Mouse (Mus musculus): ENCODE measurements around the gene Shbg.
"Not testable (repeated sequence)": the region's sequence is repeated elsewhere in the genome, so short reads cannot be mapped to it uniquely, and the experiment has no call there.

Shbg gene

DNA sequence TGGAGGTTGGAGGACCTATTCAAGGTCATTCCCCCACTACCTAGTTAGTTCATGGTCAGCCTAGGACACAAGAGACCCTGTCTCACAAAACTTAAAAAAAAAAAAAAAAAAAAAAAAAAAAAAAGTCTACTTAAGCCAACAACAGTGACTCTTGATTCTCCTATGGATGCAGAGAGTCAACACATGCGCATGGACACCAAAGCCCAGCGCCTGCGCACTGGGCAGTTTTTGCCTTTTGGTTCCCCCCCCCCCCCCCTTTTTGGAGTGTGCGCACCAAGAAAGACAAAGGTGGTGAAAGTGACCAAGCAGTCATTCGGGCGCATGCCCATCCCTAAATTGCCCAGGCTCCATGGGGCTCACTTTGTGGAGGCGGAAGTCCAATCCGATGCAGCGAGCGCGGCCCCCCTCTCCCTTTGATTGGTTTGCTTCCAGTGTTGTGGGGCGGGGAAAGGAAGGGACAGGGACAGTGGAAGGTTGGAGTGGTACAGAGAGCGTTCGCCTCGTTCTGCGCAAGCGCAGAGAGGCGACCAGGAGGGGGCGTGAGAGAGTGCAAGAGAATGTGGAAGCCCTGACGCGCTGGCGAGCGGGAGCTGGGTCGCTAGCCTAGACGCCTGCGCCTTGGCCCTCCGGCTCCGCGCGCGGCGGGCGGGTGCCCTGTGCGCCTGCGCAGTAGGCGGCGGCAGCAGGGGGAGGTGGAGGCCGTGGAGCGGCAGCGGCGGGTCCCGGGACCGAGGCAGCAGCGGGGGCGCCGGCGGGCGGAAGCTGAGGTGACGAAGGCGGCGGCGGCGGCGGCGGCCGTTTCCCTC, 14.8 kb upstream of the Shbg start, which contains the start of gene Fxr2:
Gene Fxr2 (plus strand): TSS at position 707 of the 806 bp plus-strand sequence.
- peak; percentile 100 for DNase-seq (ENCODE audit: low spot score)

DNA sequence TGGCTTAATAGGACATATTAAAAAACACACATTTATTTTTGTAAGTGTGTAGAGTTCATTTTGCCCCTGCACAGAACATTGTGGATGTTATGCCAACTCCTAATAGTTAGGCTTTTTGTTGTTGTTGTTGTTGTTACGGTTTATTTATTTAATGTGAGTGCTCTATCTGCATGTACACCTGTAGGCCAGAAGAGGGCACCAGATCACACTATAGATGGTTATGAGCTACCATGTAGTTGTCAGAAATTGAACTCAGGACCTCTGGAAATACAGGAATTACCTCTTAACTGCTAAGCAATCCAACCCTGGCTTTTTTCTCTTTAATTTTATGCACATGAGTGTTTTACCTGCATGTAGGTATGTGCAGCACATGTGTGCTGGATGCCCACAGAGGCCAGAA, 12.1 kb upstream of the Shbg start:
- DNase-seq (ENCODE audit: low spot score), result peak; percentile 59

DNA sequence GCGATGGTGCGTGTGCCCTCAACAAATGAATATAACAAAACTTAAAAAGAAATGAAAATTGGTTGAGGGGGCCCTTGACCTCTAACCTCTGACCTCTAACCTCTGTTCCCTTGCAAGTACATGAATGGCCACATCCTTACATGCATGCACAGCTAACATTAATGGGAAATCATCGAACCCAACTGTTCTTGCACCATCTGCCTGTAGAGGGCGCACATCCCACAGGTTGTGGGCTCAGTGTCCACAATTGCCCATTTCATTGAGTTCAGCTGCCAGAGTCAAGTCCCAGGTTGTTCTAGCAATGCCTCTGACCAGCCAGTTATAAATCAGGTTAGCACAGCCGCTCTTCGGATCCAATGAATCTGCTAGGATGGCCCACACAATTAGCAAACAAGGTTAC, 10.6 kb upstream of the Shbg start:
- peak; percentile 86 for DNase-seq (ENCODE audit: low spot score)

DNA sequence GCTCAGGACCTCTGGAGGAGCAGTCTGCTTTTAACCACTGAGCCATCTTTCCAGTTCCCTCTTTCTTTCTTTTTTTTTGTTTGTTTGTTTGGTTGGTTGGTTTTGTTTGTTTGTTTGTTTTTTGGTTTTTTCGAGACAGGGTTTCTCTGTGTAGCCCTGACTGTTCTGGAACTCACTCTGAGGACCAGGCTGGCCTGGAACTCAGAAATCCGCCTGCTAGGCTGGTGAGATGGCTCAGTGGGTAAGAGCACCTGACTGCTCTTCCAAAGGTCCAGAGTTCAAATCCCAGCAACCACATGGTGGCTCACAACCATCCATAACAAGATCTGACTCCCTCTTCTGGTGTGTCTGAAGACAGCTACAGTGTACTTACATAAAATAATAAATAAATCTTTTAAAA, 6.6 kb upstream of the Shbg start:
- DNase-seq (ENCODE audit: low spot score), result not testable (repeated sequence)

DNA sequence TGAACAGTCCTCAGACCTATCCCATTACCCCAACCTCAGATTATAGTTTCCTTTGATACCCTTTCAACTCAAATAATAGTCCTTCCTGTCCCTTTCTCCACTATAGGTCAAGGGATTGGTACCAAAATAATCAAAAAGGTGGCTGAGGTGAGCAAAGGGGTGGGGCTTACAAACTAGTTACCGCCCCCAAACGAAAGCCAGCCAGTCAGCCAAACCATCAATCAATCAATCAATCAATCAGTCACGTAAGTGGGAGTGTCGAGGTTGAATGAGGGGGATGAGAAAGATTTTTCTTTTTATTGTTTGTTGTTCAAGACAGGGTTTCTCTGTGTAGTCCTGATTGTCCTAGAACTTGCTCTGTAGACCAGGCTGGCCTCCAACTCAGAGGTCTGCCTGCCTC, 5.3 kb upstream of the Shbg start:
- DNase-seq (ENCODE audit: low spot score), result no peak

DNA sequence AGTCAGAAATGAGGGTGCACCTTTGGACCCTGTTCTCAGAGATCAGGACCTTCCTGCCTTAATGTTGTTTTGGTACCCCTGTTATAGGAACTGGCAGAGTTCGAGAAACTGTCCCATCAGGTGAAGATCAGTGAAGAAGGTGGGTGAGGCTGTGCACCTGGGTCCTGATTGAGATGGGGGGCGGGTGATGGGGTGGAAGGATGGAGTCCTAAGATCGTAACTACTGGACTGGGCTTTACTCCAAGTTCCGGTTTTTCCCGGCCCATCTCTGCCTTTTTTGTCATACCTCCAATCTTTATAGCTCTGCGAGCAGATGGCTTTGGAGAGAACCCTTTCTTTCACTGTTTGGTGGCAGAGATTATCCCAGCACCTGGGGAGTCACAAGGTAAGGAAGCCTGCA, 4.7 kb upstream of the Shbg start:
- no peak for DNase-seq (ENCODE audit: low spot score)

DNA sequence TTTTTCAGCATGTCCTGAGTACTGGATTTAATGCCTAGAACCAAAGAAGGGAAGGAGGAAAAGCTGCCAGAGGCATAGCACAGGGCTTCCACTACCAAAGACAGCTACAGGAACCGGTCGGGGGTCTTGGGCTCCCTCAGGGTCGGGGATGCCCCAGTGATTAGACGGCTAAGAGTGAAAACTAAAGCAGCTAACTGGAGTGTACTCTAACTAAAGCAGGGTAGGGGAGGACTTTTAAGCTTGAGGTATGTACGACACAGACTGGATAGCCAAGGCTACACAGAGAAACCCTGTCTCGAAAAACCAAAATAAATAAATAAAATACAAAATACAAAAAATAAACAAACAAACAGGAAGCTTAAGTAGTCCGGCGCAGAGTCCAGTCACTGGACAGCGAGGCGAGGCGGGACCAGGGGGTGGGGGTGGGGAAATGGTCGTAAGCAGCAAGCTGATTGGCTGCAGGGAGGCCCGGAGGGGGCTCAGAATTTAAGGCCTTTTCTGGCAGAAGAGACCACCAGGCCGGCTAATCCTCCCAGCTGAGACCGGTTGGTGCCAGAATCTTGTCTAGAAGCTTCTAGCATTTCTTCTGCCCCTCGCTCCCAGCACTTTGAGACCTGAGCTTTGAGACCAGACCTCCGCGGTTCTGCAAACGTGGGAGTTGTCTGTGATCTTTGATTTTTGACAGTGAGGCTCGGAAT, 4.0 kb upstream of the Shbg start, which contains the start of gene Sat2:
Gene Sat2 (plus strand): TSS at position 454 of the 698 bp plus-strand sequence.
- no peak for DNase-seq (ENCODE audit: low spot score)

DNA sequence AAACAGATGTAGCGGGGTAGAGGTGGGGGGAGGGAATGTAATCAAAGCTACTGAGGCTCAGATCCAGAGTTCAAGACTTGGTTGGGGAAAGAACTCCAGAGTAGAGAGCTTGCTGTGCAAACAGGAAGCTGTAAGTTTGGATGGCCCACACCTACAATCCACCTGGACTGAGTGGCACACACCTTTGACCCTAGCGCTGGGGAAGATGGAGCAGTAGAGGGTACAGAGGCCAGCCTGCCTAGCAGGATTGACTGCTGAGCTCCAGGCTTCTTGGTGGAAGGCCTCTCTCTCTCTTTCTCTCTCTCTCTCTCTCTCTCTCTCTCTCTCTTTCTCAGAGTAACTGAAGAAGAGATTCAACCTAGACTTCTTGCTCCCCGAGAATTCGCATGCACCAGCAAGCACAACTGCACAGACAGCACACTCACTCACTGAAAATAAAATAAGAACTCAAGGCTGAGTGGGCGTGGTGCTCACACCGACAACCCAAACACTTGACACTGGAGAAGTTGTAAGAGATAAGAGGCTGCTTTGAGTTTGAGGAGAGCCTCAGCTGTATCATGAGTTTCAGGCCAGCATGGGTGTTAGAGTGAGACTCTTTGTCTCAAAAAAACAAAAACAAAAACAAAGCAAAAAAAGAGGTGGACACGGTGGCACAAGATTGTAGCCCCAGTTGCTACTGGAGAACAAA, 2.8 kb upstream of the Shbg start:
- no peak for DNase-seq (ENCODE audit: low spot score)

DNA sequence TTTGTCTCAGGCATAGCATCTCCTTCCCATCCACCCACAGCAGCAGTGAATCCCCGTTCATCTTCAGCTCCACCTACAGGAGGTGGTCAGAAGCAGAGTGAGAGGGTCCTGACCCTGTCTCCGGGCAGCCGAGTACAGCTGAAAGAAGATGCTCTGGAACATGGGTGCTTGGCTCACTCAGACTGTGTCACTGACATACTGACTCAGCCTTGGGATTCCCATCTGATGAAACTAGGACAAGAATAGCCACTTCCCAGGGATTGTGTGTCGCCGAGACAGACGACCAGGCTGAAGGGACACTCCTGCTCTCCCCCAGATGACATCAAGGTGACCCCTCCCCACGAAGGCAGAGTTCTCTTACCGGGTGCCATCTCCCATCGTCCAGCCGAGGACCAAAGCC, 924 bp downstream of the Shbg start:
- no peak for DNase-seq (ENCODE audit: low spot score)

DNA sequence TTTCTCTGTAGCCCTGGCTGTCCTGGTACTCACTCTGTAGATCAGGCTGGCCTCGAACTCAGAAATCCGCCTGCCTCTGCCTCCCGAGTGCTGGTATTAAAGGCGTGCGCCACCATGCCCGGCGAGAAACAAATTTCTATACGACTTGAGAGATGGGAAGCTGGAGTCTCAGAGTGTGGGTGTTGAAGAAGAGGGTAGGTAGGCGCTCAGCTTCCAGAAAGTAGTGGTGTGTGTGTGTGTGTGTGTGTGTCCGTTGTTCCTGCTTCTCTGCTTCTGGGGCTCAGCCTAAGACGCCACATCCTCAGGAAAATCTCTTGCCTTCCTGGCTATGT, 3.5 kb downstream of the Shbg start:
- DNase-seq (ENCODE audit: low spot score), result not testable (repeated sequence)

DNA sequence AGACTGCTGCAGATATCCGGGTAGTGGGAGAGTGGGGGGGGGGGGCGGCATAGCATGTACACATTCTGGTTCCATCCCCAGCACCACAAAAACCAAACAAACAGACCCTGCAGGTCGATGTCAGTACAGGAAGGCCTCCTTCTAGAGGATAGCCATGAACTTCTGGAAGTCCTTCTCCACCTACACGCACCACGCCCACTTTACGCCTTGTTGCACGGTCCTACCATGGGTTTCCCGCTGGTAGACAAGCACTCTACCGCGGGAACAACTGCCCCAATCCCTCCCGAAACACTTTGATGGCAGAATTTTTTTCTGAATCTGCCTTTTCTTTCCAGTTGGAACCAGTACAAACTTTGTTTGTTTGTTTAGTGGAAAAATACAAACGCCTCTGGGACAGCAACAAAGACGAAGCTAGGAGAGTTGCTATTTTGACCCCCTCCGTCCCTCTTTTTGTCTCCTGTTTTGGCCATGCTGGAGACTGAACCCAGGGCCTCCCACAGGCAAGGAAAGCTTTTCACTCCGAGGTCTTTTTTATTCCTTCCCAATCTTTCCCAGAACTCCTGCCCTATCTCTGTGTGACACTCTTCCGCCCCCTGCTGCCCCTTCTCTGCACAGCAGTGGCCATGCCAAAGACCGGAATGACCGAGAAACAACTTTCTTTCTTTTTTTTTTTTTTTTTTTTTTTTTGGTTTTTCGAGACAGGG, 4.0 kb downstream of the Shbg start:
- no peak for DNase-seq (ENCODE audit: low spot score)

DNA sequence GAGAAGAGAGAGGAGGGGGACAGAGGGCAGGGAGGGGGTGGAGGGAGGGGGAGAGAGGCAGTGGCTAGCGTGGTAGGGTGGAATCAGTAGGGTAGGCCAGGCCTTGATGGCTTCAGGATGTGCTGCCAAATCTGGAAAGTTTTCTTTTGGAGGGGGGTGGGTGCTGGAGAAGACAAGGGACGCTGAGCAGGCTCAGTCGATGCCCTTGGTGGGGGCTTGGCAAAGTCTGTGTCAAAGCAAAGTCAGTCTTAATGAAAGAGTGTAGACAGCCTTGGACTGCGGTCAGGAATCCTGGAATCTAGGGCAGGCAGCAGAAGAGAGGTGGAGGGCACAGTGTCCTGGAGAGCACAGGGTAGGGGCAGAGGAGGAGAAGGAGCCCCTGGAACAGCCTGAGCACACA, 6.8 kb downstream of the Shbg start:
- DNase-seq (ENCODE audit: low spot score), result no peak

DNA sequence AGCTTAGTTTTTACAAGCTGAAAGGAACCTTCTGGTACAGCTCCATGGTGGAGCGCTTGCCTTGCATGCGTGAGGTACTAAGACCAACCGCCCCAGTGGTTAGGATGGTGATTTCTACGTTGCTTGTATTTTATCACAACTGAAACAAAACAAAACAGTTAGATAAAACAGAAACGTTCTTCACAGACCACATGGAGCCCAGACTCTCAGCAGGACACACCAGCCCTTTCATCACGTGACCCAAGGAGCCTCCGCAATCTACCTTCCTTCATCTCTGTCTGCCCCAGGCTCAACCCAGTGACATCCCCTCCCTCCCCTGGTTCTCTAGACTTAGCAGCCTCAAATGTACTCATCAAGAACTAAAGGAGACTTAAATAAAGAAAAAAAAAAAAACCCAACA, 8.3 kb downstream of the Shbg start:
- no peak for DNase-seq (ENCODE audit: low spot score)

DNA sequence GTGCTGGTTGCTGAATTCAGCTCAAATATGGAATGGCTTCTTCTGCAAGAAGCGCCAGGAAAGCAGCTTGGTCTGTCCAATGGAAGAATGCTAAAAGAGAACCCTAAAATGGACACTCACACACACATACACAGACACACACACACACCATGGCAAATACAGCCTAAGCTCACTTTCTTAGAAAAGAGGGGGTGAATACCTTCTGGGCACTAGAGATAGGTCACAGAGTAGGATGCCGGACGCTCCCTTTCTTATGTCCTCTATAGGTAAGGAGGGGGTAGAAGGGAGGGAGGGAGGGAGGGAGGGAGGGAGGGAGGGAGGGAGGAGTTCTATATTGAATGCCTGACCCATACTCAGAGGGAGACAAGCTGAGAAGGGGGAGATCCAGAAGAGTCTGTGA, 9.2 kb downstream of the Shbg start:
- DNase-seq (ENCODE audit: low spot score), result no peak

DNA sequence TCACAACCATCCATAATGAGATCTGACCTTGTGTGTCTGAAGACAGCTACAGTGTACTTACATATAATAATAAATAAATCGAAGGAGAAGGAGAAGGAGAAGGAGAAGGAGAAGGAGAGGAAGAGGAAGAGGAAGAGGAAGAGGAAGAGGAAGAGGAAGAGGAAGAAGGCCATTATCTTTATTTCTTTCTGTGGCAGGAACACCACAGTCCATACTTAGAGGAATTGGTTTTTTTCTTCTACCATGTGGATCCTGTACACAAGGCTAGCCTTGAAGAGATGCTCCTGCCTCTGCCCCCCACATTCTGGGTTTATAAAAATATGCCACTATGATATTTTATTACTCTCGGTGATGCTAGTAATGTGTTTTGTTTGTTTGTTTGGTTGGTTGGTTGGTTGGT, 10.9 kb downstream of the Shbg start:
- no peak for DNase-seq (ENCODE audit: low spot score)

DNA sequence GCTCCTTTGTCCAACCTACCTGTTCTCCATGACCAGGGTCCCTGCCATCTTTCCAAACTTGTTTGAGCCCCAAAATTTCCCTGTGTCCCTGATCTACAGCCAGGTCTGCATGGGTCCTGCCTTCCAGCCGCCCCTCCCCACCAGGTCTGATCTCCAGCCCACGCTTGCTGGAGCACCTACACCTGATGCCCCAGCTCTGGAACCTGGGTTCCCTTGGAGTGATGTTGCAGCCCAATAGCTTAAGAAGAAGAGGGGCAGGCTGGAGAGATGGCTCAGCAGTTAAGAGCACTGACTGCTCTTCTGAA, 11.3 kb downstream of the Shbg start:
- DNase-seq (ENCODE audit: low spot score), result no peak

DNA sequence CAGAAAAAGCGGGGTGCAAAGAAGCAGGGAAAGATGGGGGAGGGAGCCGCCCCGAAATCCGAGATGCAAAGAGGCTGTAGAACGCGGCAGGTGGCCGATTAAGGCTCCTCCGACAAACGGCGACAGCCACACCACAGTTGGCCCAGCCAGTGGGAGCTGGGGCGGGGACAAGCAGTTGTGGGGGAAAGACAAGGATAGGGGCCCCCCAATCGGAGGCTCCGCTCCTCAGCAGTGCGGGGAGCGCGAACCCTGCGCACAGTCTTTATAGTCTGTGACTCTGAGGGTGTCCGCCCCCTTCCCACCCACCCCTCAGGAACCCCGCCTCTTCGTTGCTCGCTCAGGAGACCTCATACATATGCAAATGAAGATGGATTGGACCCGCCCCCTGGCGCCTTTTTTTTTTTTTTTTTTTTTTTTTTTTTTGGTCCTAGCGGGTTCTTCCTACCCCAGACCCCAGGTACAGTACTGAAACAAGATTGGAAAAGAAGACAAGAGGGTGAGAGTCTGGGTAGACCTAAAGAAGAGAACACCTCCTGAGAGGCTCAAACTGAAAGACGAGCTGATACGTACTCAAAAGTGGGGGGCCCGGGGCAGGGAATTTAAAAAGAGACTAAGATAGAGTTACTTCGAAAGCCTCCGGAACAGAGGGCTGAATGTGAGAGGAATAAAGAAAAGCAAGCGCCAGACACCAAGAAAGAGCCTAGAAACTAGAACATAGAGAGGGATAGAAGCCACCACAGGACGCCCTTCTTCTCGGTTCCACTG, 11.8 kb downstream of the Shbg start, which contains the start of gene Atp1b2:
Gene Atp1b2 (minus strand): TSS at position 217 of the 765 bp plus-strand sequence.
- DNase-seq (ENCODE audit: low spot score), result peak; percentile 94

DNA sequence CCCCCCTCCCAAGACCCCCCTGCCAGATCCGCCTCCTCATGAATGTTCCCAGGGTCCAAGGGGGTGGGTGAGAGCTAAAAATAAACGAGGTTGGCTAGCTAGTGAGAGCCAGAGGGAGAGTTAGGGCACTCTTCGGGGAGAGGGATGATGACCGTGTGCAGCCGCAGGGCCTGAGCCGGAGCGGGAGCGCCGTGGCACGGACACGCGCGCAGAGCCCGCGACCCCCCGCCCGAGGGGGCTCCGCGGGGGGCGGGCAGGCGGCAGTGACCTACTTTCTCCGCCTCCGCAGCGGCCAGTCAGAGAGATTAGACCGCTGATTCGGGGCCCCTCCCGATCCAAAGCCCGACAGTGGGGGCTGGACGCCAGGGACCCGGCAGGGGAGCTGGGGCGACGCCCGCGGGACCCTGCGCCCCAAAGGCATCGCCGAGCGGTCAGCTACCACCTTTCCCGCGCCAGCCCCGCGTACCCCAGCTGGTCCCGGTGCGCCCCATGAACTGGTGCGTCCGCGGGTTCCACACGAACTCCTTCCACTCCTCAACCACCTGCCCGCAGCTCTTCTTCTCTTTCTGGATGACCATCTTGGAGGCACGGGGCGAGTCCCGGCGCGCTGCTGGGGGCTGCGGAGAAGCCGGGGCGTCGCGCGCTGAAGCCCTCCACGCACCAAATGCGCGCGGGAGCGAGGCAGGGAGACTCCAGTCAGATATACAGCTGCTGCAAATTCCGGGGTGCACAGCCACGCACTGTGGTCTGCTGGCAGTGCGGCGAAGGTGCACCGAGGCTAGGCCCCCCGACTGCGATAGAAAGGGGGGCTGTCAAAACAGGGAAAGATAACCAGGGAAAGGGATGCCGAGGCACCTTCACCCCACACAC, 12.7 kb downstream of the Shbg start:
- no peak for DNase-seq (ENCODE audit: low spot score)

DNA sequence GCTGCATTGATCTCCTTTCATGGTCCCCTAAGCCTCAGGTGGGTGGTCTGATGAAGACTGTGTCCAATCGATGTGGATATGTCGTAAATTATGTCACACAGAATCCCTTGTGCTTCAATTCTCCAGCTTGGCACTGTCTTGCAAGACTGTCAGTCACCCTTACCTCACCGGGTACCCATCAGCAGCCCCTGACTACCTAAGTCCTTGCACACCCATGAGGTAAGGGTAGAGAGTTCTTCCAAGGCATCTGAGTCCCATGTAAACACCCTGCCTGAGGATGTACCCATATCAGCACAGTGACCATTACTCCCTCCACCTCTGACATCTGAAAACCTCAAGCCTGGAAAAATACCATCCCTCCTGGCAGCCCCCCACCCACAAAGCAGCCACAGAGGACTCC, 13.4 kb downstream of the Shbg start:
- DNase-seq (ENCODE audit: low spot score), result no peak

DNA sequence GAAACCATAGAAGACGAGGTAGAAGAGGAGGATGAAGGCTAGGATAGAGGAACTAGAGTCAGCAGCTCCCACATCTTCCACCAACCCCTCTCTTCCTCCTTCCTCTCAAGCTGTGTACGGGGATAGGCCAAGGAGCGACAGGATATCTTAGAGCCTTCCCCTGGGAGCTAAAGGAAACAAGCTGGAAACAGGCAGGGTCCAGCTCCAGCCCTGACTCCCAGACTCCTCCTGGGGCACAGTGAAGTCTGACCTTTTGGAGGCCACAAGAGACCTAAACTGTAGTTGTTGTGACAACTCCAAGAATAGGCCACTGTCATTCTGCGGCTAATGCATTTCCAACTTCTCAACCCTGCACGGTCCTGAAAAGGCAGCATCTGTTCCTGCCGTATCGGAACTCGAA, 14.2 kb downstream of the Shbg start:
- DNase-seq (ENCODE audit: low spot score), result no peak

DNA sequence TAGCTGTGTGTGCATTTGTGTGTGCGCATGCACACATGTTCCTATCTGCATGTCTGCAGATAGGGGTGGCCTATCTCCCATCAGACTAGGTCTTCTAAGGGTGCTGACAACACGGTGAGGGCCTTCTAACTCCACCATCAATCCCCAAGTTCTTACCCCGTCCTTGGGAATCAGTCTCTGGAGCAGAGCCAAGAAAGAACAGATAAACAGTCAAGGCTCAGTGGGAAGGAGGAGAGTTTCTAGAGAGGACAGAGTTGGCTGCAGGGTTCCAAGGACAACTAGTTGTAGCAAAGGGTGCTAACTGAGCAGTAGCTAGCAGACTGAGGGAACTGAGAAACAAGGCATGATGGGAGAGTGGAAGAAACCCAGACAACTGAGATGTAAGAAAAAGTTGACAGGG, 15.9 kb downstream of the Shbg start:
- no peak for DNase-seq (ENCODE audit: low spot score)

Data from c-Kit-positive CD71-positive TER-119-positive erythroid progenitor cells, embryonic 14.5 days (primary cell).